In the genomic region with DNA sequence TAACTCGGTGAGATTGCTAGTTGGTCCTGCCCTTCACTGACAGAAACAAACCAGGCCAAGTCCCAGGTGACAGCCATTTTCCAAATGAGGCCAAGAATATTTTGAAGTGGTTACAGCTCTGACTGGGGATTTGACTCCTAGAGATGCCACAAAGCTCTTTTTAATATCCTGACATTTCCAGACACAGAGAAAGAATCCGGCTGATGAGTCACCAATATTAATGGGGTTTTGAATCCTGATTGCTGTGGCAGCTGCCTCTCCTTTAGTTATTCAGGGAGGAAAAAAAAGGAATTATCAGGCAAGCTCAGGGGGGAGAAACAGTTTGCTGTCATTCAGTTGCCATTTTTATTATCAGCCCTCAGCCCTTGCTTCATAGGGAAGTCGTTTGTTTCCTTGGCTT, we compare ENCODE assay signal across 26 mouse cellular contexts.
DNase-seq lines count a peak whose midpoint lies in the region; ATAC-seq lines count a peak whose summit lies in the region.
"Had no signal": no experiment of that assay in that cellular context is flagged by ENCODE, and none has a peak within 500 bp of the region (broad histone marks: within the 10 kb centered on the region; RNA-seq: fewer than 3 reads in every experiment).

No protein-coding gene starts in this region.

- H3K36me3 ChIP-seq in forebrain, embryonic 14.5 days (ENCODE audit: control insufficient read depth, insufficient read depth, low read length), result no peaks in the 10 kb centered on the region
- no peaks in the 10 kb centered on the region for H3K36me3 ChIP-seq in forebrain, embryonic 10.5 days (replicated peaks)
- H3K36me3 ChIP-seq in hindbrain, embryonic 16.5 days (ENCODE audit: control insufficient read depth, insufficient read depth, low read length), result no peaks in the 10 kb centered on the region
- H3K36me3 ChIP-seq: embryonic facial prominence, embryonic 12.5 days; embryonic facial prominence, embryonic 15.5 days; forebrain, embryonic 15.5 days; heart, embryonic 15.5 days; hindbrain, embryonic 10.5 days had no signal

- 61% methylated on average over 3 of the region's 3 CpGs for WGBS in forebrain, embryonic 14.5 days
- 76% methylated on average over 3 of the region's 3 CpGs for WGBS in forebrain, embryonic 10.5 days
- 48% methylated on average over 3 of the region's 3 CpGs for WGBS in hindbrain, embryonic 16.5 days

- no peaks in the 10 kb centered on the region for H3K27me3 ChIP-seq in forebrain, embryonic 14.5 days (replicated peaks; ENCODE audit: control insufficient read depth, insufficient read depth, low read length)
- H3K27me3 ChIP-seq in forebrain, embryonic 10.5 days (ENCODE audit: poor library complexity, severe bottlenecking), result no peaks in the 10 kb centered on the region
- H3K27me3 ChIP-seq in hindbrain, embryonic 16.5 days (replicated peaks; ENCODE audit: control insufficient read depth, insufficient read depth, low read length), result no peaks in the 10 kb centered on the region
- H3K27me3 ChIP-seq: embryonic facial prominence, embryonic 12.5 days; embryonic facial prominence, embryonic 15.5 days; forebrain, embryonic 15.5 days; heart, embryonic 15.5 days had no signal

- H3K27ac ChIP-seq in forebrain, embryonic 14.5 days (ENCODE audit: low read depth, low read length), result no peak overlapping the region
- H3K27ac ChIP-seq in forebrain, embryonic 10.5 days, result no peak overlapping the region
- H3K27ac ChIP-seq in hindbrain, embryonic 16.5 days (ENCODE audit: low read depth, low read length), result no peak overlapping the region
- H3K27ac ChIP-seq: embryonic facial prominence, embryonic 12.5 days; embryonic facial prominence, embryonic 15.5 days; forebrain, embryonic 15.5 days; heart, embryonic 15.5 days; hindbrain, embryonic 10.5 days; hindbrain, embryonic 14.5 days had no signal

- peak; percentile 1 for DNase-seq in forebrain, embryonic 14.5 days (ENCODE audit: low spot score)
- DNase-seq in forebrain, embryonic 10.5 days (ENCODE audit: extremely low spot score, low spot score), result no peak
- peak; percentile 4 for DNase-seq in layer of hippocampus, adult 9-11 months
- DNase-seq in layer of hippocampus, postnatal 36 days, result no peak
- peak; percentile 4 for DNase-seq in right cerebral cortex, adult 18-20 months
- no peak for DNase-seq in right cerebral cortex, postnatal 10 days (ENCODE audit: low spot score in 2 of 2)
- DNase-seq: adrenal gland, adult 2 months; adrenal gland, postnatal 14 days; cerebellum, adult 18-20 months; cerebellum, adult 9-10 months; cerebellum, postnatal 14 days; gastrocnemius, postnatal 10 days; gastrocnemius, postnatal 36 days; heart, postnatal 10 days; heart, postnatal 36 days had no signal

- no peak overlapping the region for H3K4me2 ChIP-seq in forebrain, embryonic 14.5 days (ENCODE audit: low read length)
- H3K4me2 ChIP-seq in hindbrain, embryonic 16.5 days (ENCODE audit: low read length), result no peak overlapping the region
- H3K4me2 ChIP-seq: embryonic facial prominence, embryonic 12.5 days; embryonic facial prominence, embryonic 15.5 days; forebrain, embryonic 15.5 days; heart, embryonic 11.5 days; heart, embryonic 15.5 days; hindbrain, embryonic 14.5 days had no signal

- no peaks in the 10 kb centered on the region for H3K9me3 ChIP-seq in forebrain, embryonic 14.5 days (replicated peaks; ENCODE audit: control insufficient read depth, low read length)
- no peaks in the 10 kb centered on the region for H3K9me3 ChIP-seq in forebrain, embryonic 10.5 days
- no peaks in the 10 kb centered on the region for H3K9me3 ChIP-seq in hindbrain, embryonic 16.5 days (ENCODE audit: control insufficient read depth, low read length)
- H3K9me3 ChIP-seq: embryonic facial prominence, embryonic 12.5 days; embryonic facial prominence, embryonic 15.5 days; forebrain, embryonic 15.5 days; heart, embryonic 15.5 days; hindbrain, embryonic 10.5 days had no signal

- H3K4me3 ChIP-seq in forebrain, embryonic 14.5 days (ENCODE audit: low read depth, low read length), result no peak overlapping the region
- no peak overlapping the region for H3K4me3 ChIP-seq in forebrain, embryonic 10.5 days
- H3K4me3 ChIP-seq in hindbrain, embryonic 16.5 days (ENCODE audit: low read length), result no peak overlapping the region
- H3K4me3 ChIP-seq: embryonic facial prominence, embryonic 12.5 days; embryonic facial prominence, embryonic 15.5 days; erythroblast, embryonic 14.5 days; forebrain, embryonic 15.5 days; heart, embryonic 15.5 days; hindbrain, embryonic 10.5 days had no signal

- no peak for ATAC-seq in forebrain, embryonic 14.5 days
- no peak for ATAC-seq in hindbrain, embryonic 16.5 days
- ATAC-seq in erythroblast, adult 5-6 weeks (replicated peaks; ENCODE audit: low FRiP score, poor library complexity, severe bottlenecking), result no peak
- ATAC-seq: forebrain, embryonic 15.5 days; intestine, postnatal 0 days had no signal

- no peak overlapping the region for H3K9ac ChIP-seq in forebrain, embryonic 14.5 days (ENCODE audit: low read length)
- no peak overlapping the region for H3K9ac ChIP-seq in hindbrain, embryonic 16.5 days (ENCODE audit: low read depth, low read length)
- H3K9ac ChIP-seq: embryonic facial prominence, embryonic 12.5 days; embryonic facial prominence, embryonic 15.5 days; forebrain, embryonic 15.5 days; heart, embryonic 15.5 days; hindbrain, embryonic 14.5 days had no signal

- H3K4me1 ChIP-seq in forebrain, embryonic 14.5 days (ENCODE audit: control insufficient read depth, insufficient read depth, low read length), result no peaks in the 10 kb centered on the region
- peaks cover 2% of the 10 kb centered on the region; the same call in 1 of the 2 replicates for H3K4me1 ChIP-seq in forebrain, embryonic 10.5 days
- H3K4me1 ChIP-seq in hindbrain, embryonic 16.5 days (ENCODE audit: control insufficient read depth, insufficient read depth, low read depth, low read length), result no peaks in the 10 kb centered on the region
- H3K4me1 ChIP-seq: embryonic facial prominence, embryonic 12.5 days; embryonic facial prominence, embryonic 15.5 days; forebrain, embryonic 15.5 days; heart, embryonic 15.5 days; hindbrain, embryonic 10.5 days had no signal

Comparison
In these comparisons a context has a peak if more than half of its experiments do, and no peak if none do; other contexts are left out.
1. DNase-seq: peak in forebrain, embryonic 14.5 days (single experiment), layer of hippocampus, adult 9-11 months (single experiment) and right cerebral cortex, adult 18-20 months (single experiment); none in forebrain, embryonic 10.5 days (single experiment), layer of hippocampus, postnatal 36 days (0 of 2) and right cerebral cortex, postnatal 10 days (0 of 2).